Mouse (Mus musculus) limb, embryonic 13.5 days (tissue): Measurements from ENCODE around the gene Tpp1. TPM values are rescaled to one million over a fixed set of nuclear protein-coding genes. Genes with fewer than 3 reads are reported as not detected.

Experiments
- ATAC-seq: fragments of 200-750 bp; cut with Nextera tagmentation; 2 replicates; pipeline ENCODE4 v1.8.0; 2017; ENCODE audit warnings: low read depth, moderate number of reproducible peaks, moderate TSS enrichment; ENCODE audit not compliant: low FRiP score
- H3K27ac ChIP-seq: fragments of 300-500 bp; sonication (generic); 2 replicates; pipeline ENCODE4 v1.5.1; 2015; ENCODE audit warnings: inconsistent platforms, mild to moderate bottlenecking, moderate library complexity
- H3K27me3 ChIP-seq: fragments of 300-500 bp; sonication (generic); 2 replicates; pipeline ENCODE4 v1.6.1; 2015; ENCODE audit warnings: mild to moderate bottlenecking, inconsistent platforms
- H3K36me3 ChIP-seq: fragments of 300-500 bp; sonication (generic); 2 replicates; pipeline ENCODE4 v1.6.1; 2015; ENCODE audit warnings: inconsistent platforms, mild to moderate bottlenecking, moderate library complexity
- H3K4me1 ChIP-seq: fragments of 300-500 bp; sonication (generic); 2 replicates; pipeline ENCODE4 v1.6.1; 2015; ENCODE audit warnings: inconsistent platforms
- H3K4me2 ChIP-seq: fragments of 300-500 bp; sonication (generic); replicated peaks from 2 replicates; pipeline ENCODE4 v1.6.1; 2015; ENCODE audit warnings: inconsistent platforms, mild to moderate bottlenecking, moderate library complexity
- H3K4me3 ChIP-seq: fragments of 300-500 bp; sonication (generic); 2 replicates; pipeline ENCODE4 v1.5.1; 2015; ENCODE audit warnings: moderate library complexity, mild to moderate bottlenecking, inconsistent platforms
- H3K9ac ChIP-seq: fragments of 300-500 bp; sonication (generic); 2 replicates; pipeline ENCODE4 v1.6.1; 2015; ENCODE audit warnings: mild to moderate bottlenecking, inconsistent platforms
- H3K9me3 ChIP-seq: fragments of 300-500 bp; sonication (generic); 2 replicates; pipeline ENCODE4 v1.6.1; 2016; ENCODE audit warnings: inconsistent platforms
- WGBS: fragments of 180-500 bp; shearing (Covaris S2); methylation state at CpG from one replicate; pipeline ENCODE4 v1.1.7; 2015; 5-methylcytosine and 5-hydroxymethylcytosine counted together
- polyA plus RNA-seq: library from polyadenylated mRNA; unstranded; fragments of >200 nt; fragmentation: Nextera tagmentation; extraction: Ambion mirVana; gene quantifications from 2 replicates; pipeline ENCODE4 v1.2.1, GENCODE M21; 2015

Gene Tpp1
- polyA plus RNA-seq, 1 experiment from 2014 or later = 50.8 TPM

GRCm38 (mm10) chr7:105777797-105778552, 25.9 kb upstream of the Tpp1 start:
- no peaks in the 10 kb centered on the region for H3K9me3 ChIP-seq
- peak overlapping the region; percentile 77 for H3K4me2 ChIP-seq
- no peaks in the 10 kb centered on the region for H3K27me3 ChIP-seq
- WGBS = 10% methylated on average over 13 of the region's 13 CpGs
- peak overlapping the region; percentile 98 for H3K27ac ChIP-seq
- H3K4me3 ChIP-seq = peak overlapping the region; percentile 44
- peak; percentile 93 for ATAC-seq
- H3K9ac ChIP-seq = peak overlapping the region; percentile 66
- peaks cover 72% of the 10 kb centered on the region for H3K4me1 ChIP-seq
- peaks cover 66% of the 10 kb centered on the region for H3K36me3 ChIP-seq

DNA sequence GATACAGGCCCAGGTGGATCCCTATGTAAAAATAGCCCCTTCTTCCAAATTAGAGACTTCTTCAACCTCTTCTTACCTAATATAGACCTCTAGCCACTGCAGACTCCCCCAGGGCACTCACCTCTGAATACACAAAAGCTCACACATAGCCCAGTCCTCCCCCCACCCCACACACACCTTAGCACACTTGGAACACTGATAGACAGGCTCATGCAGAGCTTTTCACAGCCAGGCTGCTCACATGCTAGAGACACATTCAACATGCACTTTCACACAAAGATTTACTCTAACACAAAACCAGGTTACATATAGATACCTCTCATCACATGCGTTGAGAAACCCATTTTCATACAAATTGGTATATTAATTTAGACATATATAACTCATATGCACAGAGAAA, 25.3 kb upstream of the Tpp1 start:
- H3K4me1 ChIP-seq = peaks cover 69% of the 10 kb centered on the region
- H3K4me2 ChIP-seq = peak overlapping the region; percentile 77
- peaks cover 66% of the 10 kb centered on the region for H3K36me3 ChIP-seq
- ATAC-seq = no peak
- 79% methylated on average over 1 of the region's 1 CpGs for whole genome bisulfite sequencing
- peak overlapping the region; percentile 66; the same call in 1 of the 2 replicates for H3K9ac ChIP-seq
- H3K27ac ChIP-seq = peak overlapping the region; percentile 98; the same call in 1 of the 2 replicates
- H3K27me3 ChIP-seq = no peaks in the 10 kb centered on the region
- H3K9me3 ChIP-seq = no peaks in the 10 kb centered on the region
- peak overlapping the region; percentile 44 for H3K4me3 ChIP-seq

DNA sequence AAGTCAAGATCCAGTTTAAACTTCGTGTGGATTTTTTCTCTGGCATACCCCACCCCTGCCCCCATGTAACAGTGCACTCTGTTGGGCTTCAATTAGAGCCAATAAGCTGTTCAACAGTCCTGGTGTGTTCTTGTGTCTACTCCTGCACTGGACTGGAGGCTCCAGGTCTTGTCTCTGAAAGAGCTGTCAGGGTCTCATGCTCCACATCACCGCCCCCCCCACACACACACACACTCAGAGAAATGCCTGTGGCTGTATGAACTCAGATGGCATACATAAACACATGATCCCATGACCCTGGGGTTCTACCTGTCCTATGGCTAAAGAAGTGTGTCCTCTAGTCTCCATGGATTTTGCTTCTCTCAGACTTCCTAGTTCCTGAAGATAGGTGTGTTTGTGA, 24.0 kb upstream of the Tpp1 start:
- ATAC-seq = no peak
- Histone ChIP-seq H3K4me2 (no peak overlapping the region), H3K9me3 (no peaks in the 10 kb centered on the region), H3K36me3 (peaks cover 66% of the 10 kb centered on the region), H3K27me3 (no peaks in the 10 kb centered on the region), H3K9ac (no peak overlapping the region), H3K27ac (no peak overlapping the region), H3K4me3 (no peak overlapping the region), H3K4me1 (peaks cover 68% of the 10 kb centered on the region)
- 87% methylated on average over 2 of the region's 2 CpGs for WGBS

- no peak overlapping the region for H3K9ac ChIP-seq
- no peaks in the 10 kb centered on the region for H3K9me3 ChIP-seq
- peaks cover 64% of the 10 kb centered on the region for H3K4me1 ChIP-seq
- H3K27me3 ChIP-seq = no peaks in the 10 kb centered on the region
- H3K36me3 ChIP-seq = peaks cover 66% of the 10 kb centered on the region
- 68% methylated on average over 8 of the region's 8 CpGs for WGBS
- ATAC-seq = no peak
- H3K4me2 ChIP-seq = no peak overlapping the region
- no peak overlapping the region for H3K27ac ChIP-seq
- H3K4me3 ChIP-seq = no peak overlapping the region
Observed at GRCm38 (mm10) chr7:105774661-105775060, 22.6 kb upstream of the Tpp1 start.

- Histone ChIP-seq H3K4me3 (no peak overlapping the region), H3K9ac (no peak overlapping the region), H3K36me3 (peaks cover 78% of the 10 kb centered on the region), H3K27ac (no peak overlapping the region), H3K4me1 (peaks cover 64% of the 10 kb centered on the region), H3K27me3 (no peaks in the 10 kb centered on the region), H3K9me3 (no peaks in the 10 kb centered on the region), H3K4me2 (no peak overlapping the region)
- 84% methylated on average over 5 of the region's 5 CpGs for WGBS
- no peak for ATAC-seq
Observed at GRCm38 (mm10) chr7:105773041-105773440, 21.0 kb upstream of the Tpp1 start.

DNA sequence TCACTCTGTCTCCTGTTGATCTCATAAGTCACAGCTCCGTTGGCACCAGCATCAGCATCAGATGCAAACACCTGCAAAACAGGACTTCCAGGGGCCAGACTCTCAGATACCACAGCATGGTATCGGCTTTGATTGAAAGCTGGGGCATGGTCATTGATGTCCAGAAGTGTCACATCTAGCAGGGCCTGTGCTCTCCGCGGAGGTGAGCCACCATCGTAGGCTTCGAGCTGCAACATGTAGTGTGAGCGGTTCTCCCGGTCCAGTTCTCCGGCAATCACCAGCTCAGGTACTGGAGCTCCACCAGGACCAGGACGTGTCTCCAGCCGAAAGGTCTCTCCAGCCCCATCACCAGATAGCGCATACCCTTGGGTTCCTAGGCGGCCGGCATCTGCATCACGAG, 20.3 kb upstream of the Tpp1 start:
- Histone ChIP-seq H3K4me3 (no peak overlapping the region), H3K4me1 (peaks cover 62% of the 10 kb centered on the region), H3K27me3 (no peaks in the 10 kb centered on the region), H3K9ac (no peak overlapping the region), H3K4me2 (no peak overlapping the region), H3K9me3 (no peaks in the 10 kb centered on the region), H3K27ac (no peak overlapping the region), H3K36me3 (peaks cover 85% of the 10 kb centered on the region)
- 95% methylated on average over 15 of the region's 15 CpGs for WGBS
- no peak for ATAC-seq

GRCm38 (mm10) chr7:105769959-105770358, 17.9 kb upstream of the Tpp1 start:
- Histone ChIP-seq H3K4me2 (no peak overlapping the region), H3K4me1 (peaks cover 46% of the 10 kb centered on the region), H3K36me3 (peaks cover 89% of the 10 kb centered on the region), H3K9ac (no peak overlapping the region), H3K4me3 (no peak overlapping the region), H3K27me3 (no peaks in the 10 kb centered on the region), H3K9me3 (no peaks in the 10 kb centered on the region), H3K27ac (no peak overlapping the region)
- WGBS = 84% methylated on average over 3 of the region's 3 CpGs
- no peak for ATAC-seq

- Histone ChIP-seq H3K9ac (no peak overlapping the region), H3K36me3 (peaks cover 97% of the 10 kb centered on the region), H3K27ac (peak overlapping the region; percentile 48; the same call in 1 of the 2 replicates), H3K4me1 (peaks cover 31% of the 10 kb centered on the region), H3K9me3 (no peaks in the 10 kb centered on the region), H3K27me3 (0 out of 2 replicates have a peak, but pooled peaks cover 3% of the 10 kb centered on the region), H3K4me3 (no peak overlapping the region), H3K4me2 (peak overlapping the region; percentile 27; the same call in 1 of the 2 replicates)
- 30% methylated on average over 6 of the region's 6 CpGs for WGBS
- peak; percentile 55 for ATAC-seq
Observed at GRCm38 (mm10) chr7:105767729-105768165, 15.7 kb upstream of the Tpp1 start.

GRCm38 (mm10) chr7:105764331-105764730, 12.3 kb upstream of the Tpp1 start:
- 88% methylated on average over 11 of the region's 11 CpGs for WGBS
- no peak for ATAC-seq
- H3K9ac ChIP-seq = no peak overlapping the region
- no peak overlapping the region for H3K27ac ChIP-seq
- H3K36me3 ChIP-seq = peaks cover 87% of the 10 kb centered on the region
- peaks cover 18% of the 10 kb centered on the region for H3K4me1 ChIP-seq
- H3K27me3 ChIP-seq = 0 out of 2 replicates have a peak, but pooled peaks cover 3% of the 10 kb centered on the region
- H3K4me3 ChIP-seq = no peak overlapping the region
- H3K4me2 ChIP-seq = no peak overlapping the region
- H3K9me3 ChIP-seq = no peaks in the 10 kb centered on the region

- Histone ChIP-seq H3K4me1 (peaks cover 2% of the 10 kb centered on the region; the same call in 1 of the 2 replicates), H3K9me3 (no peaks in the 10 kb centered on the region), H3K4me2 (peak overlapping the region; percentile 36), H3K4me3 (peak overlapping the region; percentile 5; the same call in 1 of the 2 replicates), H3K36me3 (peaks cover 88% of the 10 kb centered on the region), H3K27ac (no peak overlapping the region), H3K27me3 (0 out of 2 replicates have a peak, but pooled peaks cover 3% of the 10 kb centered on the region), H3K9ac (no peak overlapping the region)
- WGBS = 42% methylated on average over 55 of the region's 55 CpGs
- ATAC-seq = no peak; the same call in 1 of the 2 replicates
Observed at GRCm38 (mm10) chr7:105762517-105763270, 10.7 kb upstream of the Tpp1 start.

GRCm38 (mm10) chr7:105761813-105762484, 9.9 kb upstream of the Tpp1 start:
- no peak overlapping the region for H3K9ac ChIP-seq
- peak; percentile 22; the same call in 1 of the 2 replicates for ATAC-seq
- 0 out of 2 replicates have a peak, but pooled peaks cover 3% of the 10 kb centered on the region for H3K27me3 ChIP-seq
- no peaks in the 10 kb centered on the region for H3K9me3 ChIP-seq
- WGBS = 30% methylated on average over 51 of the region's 51 CpGs
- H3K4me2 ChIP-seq = peak overlapping the region; percentile 36
- H3K4me1 ChIP-seq = no peaks in the 10 kb centered on the region
- H3K4me3 ChIP-seq = peak overlapping the region; percentile 5; the same call in 1 of the 2 replicates
- H3K36me3 ChIP-seq = peaks cover 89% of the 10 kb centered on the region
- H3K27ac ChIP-seq = no peak overlapping the region
